Mouse (Mus musculus) spleen, adult 2 months (tissue): ENCODE measurements around the gene Ammecr1.

ENCODE experiments used
- CTCF ChIP-seq: fragments of 200-500 bp; IDR thresholded peaks from 2 replicates; pipeline ENCODE4 v1.5.1; 2011; ENCODE audit warnings: mild to moderate bottlenecking, inconsistent platforms; ENCODE audit not compliant: insufficient read depth, insufficient read length, insufficient replicate concordance; ENCODE audit errors: extremely low read depth
- POLR2A ChIP-seq: fragments of 200-500 bp; IDR thresholded peaks from 2 replicates; pipeline ENCODE4 v1.6.1; 2011; ENCODE audit warnings: low read depth, low read length, inconsistent platforms

- TF ChIP-seq CTCF (no peak), POLR2A (no peak)
These were observed 14.5 kb upstream of the Ammecr1 start for GRCm38 (mm10) chrX:142980855-142981529.
